Mouse (Mus musculus) erythroid progenitor cell, adult 5-6 weeks (primary cell): ENCODE measurements around the gene Usp3. TPM values are rescaled to one million over a fixed set of nuclear protein-coding genes. Genes with fewer than 3 reads are reported as not detected.
A peak's percentile ranks its signal among the peaks of the same experiment; 100 is the strongest.

Source experiments
- ATAC-seq: replicated peaks from 2 replicates; pipeline ENCODE4 v1.8.0; 2016; ENCODE audit warnings: moderate number of reproducible peaks, mild to moderate bottlenecking, moderate TSS enrichment, inconsistent platforms; ENCODE audit not compliant: poor library complexity, low FRiP score, severe bottlenecking
- total RNA-seq, 2 experiments: library from RNA; stranded (forward) in 1 of 2; stranded (reverse) in 1 of 2; fragments of 150-400 nt in 1 of 2; fragments of 186-747, 209-891 nt in 1 of 2; gene quantifications; 2 replicates each; pipeline versions ENCODE4 v1.2.3 to v1.2.4; 2015 to 2017; ENCODE audit warnings: low replicate concordance in 2 of 2

Usp3 gene
- total RNA-seq, 2 experiments from 2014 or later = 27.4 to 45.7 TPM

DNA sequence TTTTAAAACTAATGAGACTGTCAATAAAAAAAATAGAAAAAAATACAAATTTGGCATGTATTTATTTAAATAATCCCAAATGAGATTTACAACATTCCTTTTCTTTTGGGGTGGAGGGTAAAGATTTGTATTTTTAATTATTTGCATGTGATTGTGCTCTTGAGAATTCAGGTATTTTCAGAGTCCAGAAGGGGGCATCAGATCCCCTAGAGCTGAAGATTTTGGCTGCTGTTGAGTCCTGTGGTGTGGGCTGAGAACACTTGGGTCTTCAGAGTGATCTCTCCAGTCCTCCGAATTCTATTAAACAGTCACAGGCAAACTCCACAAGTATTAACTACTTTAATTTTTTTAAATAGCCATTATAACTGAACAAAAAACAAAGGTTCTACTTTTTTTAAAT lies 9.7 kb downstream of the Usp3 start:
- no peak for ATAC-seq

DNA sequence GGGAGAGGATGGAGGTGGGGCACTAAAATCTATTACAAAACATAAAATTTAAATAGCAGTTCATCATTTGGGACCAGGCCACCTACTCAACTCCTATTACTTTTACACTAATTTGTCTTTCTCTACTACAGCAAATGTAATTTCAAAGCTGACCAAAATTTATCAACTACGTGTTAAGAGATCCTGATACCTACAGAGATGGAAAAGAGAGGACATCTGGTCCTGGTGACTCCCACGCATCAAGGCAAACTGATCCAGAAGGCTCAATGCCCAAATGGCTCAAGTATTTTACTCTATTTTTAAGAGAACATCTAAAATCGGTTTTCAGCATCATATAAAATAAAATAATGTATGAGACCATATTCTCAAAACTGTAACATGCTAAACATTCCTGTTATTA lies 11.2 kb downstream of the Usp3 start:
- ATAC-seq = no peak

DNA sequence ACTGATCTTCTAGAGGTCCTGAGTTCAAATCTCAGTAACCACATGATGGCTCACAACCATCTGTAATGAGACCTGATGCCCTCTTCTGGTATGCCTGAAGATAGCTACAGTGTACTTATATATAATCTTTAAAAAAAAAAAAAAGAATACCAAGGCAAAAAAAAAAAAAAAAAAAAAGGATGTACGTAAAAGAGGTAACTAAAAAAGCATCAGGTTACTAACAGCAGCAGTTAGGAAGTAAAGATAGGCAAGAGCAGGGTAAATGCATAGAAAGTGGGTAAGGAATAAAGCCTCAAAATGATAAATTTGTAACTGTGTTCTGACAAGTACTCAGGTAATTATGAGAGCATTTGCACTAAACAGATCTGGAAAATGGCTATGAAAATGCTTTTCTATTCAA lies 12.2 kb downstream of the Usp3 start:
- no peak for ATAC-seq

DNA sequence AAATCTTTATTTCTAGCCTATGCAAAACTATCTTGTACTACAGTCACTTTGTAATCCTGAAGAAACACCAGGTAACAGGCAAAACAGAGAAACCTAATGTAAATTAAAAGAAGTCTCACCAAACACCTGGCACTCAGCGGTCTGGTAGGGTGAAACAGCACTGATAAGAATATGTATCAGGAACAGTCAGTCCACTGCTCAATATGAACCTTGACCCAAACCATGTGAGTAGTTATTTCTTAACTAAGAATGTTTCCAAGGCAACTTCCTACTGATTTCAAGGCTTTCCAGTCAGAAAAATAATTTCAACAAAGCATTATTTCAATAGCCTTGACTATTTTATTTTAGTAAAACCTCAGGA lies 17.1 kb downstream of the Usp3 start:
- ATAC-seq = peak; percentile 80; the same call in 1 of the 2 replicates

DNA sequence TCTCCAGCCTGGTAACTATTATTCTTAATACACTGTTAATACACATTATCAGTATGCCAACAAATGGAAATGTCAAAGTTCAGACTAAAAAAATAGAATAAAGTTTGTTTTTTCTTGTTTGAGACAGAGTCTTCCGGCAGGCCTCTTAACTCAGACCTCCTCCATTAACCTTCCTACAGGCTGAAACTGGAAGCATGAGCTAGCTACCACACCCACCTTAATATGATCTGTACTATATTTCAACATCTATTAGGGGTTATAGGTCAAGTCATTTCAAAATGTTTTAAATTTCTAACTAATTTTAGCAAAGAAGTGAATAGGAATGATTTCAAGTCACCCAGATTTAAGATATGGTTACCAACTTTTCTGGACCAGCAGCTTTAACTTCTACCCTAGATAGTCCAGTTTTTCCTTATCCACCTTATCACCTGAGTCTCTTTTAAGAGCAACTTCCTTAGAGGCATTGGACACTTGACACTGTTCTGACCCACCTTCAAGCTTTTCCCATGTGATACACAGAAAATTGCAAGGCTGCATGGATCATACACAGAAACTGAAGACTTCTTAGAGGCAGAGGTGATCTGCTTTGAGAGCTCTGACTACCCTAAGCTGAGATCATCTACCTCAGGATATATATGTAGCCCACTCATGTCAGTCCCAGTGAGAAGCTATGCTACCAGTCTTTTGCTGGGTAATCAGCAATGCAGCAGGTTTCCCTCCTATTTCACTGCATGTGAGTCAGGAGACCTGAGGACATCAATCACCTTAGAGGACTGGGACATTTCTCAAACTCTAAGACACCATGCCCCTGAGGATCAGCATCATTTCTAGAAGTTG lies 17.7 kb downstream of the Usp3 start:
- 0 out of 2 replicates have a peak, but pooled peaks have one; percentile 25 for ATAC-seq

DNA sequence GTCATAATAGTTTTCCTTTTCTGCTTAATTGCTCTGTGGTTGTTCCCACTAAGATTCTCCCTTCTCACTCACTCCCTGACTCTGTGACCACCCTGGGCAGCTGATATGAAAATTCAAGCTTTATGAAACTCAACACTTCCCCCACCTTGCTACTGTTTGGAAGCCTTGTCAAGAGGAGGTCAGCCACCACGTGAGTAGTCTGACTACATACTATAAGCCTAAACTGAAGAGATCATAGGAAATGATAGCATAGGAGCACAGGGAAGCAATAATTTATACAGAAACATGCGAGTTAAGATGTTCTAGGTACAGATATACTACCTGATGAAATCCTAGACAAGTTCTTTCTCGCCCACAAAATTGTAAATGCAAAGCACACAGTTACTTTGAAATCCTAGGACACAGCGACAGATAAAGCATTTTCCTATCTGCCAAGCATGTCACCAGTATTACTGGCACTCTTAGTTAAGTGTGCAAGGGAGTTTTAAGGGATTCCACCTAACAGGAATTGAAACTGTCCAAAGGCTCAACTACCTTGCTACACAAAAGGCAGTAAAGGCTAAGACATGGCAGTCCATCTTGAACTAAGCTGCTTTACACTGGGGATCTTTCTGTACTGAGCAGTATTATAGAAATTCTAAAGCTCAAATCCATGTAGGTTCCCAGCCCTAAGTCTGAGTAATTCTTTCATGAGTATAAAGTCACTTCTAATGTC lies 20.8 kb downstream of the Usp3 start:
- no peak for ATAC-seq

DNA sequence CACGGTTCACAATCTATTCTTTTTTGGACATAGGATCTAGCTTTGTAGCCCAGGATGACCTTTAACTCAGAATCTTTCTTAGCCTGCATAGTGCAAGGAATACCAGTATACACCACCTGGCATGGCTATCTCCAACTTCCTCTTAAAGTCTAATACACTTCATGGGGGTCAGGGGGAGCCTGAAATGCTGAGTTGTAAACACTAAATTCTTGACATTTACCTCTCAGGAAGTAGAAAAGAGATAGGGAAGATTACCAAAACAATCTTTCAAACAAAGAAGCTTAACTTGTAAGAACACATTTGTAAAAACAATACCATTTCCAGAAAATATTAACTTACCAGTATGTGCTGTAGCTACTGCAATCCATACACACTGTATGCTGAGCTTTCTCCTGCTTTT lies 30.7 kb downstream of the Usp3 start:
- ATAC-seq = no peak

DNA sequence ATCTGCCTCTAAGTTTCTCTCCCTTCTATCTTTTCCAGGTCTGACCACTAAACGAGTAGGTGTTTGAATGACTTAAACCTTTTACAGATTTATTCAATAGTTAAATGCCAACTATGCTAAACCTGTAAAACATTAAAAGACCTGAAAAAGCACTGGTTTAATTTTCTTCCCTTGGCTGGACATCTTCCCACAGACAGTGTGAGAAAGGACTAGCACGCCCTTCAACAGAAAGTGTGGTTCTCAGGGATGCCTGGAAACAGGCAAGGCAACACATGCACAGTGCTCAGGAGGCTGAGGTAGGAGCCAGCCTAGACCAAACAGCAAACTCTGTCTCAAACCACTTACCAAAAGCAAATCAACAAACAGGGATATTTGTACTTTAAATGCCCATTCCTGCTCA lies 31.4 kb downstream of the Usp3 start:
- no peak for ATAC-seq

DNA sequence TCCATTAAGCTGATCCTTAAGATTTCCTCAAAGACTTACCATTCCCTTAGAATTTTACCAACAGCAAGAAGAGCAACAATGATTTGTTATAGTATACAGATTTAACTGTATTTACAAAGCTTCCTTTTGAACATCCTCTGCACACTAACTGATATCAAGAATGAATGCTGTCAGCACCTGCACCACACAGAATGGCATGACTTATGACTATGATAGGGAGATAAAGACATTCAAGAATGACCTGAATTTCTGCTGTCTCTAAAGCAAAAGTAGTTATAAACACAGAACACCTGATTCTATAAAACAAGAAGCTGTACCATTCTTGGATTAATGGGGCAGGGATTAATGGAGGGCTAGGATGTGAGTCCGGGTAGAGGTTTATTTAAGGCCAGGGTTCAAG lies 32.2 kb downstream of the Usp3 start:
- no peak for ATAC-seq

DNA sequence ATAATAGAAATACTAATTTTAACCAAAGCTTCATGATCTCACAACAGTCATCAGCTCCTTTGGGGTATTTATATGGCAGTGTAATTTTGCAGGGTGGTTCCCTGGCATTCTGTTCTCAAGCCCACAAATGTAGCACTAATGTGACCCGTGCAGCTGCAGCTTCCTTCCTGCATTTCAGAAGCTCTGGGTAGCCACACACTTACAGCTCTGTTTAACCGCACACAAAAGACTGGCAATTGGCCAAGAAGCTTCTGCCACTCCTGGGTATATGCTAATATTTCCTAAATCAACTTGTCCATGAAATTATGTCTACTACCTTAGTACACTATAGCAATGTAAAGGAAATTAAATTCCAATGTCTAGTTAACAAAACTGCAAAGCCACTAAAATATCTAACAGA lies 32.6 kb downstream of the Usp3 start:
- no peak for ATAC-seq

DNA sequence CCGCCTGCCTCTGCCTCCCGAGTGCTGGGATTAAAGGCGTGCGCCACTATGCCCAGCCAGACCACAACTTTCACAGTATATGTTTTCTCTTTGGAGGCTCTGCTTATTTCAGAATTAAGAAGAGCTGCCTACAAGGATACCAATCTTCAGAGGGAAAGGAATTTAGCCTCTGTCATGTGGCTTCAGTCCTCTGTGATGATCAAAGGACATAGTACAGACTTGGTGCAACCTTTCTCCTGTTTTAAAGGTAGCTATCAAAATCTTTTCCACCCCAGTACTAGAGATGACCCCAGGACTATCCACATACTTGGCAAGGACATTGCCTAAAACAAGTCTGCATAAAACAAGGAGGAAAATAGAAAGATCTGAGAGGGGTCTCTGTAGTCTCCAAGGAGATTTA lies 34.0 kb downstream of the Usp3 start:
- ATAC-seq = no peak

DNA sequence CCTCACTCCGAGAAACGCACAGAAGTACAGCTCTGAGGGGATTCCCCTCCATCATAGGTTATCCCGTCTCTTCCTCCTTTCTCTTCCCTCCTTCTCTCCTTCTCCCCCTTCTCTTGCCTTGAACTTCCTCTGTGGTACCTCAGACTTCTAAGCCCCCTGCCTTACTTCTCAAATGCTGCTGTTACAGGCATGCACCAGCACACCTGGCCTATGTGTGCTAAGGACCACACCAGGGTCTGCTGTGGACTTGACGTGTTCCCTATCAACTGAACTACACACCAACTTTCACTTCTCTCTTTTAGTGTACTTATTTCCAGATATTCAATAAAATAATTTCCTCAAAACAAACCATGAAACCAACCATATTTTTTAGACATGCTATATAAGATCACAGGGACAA lies 50.2 kb downstream of the Usp3 start:
- no peak for ATAC-seq

DNA sequence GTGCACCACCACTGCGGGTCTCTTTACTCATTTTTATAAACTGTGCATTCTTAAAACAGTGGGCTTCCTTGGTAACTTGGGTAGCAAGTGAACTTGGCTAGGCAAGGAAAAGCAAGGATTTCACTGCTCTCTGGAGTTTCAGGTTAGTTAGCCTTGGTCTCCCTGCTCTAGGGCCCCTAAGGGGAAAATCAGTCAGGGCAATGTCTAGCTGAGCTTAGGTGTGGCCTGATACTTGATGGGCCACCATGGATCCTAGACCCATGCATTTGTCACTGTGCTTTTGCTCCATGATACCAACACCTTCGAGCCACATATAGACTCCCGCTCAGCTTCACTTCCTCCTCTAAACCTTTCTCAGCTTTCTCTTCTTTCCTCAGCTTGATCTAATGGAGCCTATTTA lies 71.3 kb downstream of the Usp3 start:
- ATAC-seq = no peak

DNA sequence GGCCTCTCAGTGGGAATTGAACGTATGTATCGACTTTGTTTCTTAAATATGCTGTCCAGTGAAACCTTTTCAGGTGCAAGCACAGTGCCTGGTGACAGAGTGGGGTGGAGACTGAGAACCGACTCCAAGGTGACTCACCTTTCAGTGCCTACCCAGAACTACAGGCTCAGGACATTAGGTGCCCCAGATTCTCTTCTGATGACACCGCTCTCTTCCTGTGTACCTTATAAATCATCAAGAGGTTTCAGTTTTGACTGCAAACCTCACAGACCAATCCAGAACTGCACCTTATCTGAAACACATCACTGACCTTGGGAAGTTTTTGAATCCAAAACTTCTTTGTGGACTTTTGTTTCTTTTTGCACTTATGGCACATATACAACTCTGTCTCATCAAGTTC lies 72.6 kb downstream of the Usp3 start:
- ATAC-seq = no peak

DNA sequence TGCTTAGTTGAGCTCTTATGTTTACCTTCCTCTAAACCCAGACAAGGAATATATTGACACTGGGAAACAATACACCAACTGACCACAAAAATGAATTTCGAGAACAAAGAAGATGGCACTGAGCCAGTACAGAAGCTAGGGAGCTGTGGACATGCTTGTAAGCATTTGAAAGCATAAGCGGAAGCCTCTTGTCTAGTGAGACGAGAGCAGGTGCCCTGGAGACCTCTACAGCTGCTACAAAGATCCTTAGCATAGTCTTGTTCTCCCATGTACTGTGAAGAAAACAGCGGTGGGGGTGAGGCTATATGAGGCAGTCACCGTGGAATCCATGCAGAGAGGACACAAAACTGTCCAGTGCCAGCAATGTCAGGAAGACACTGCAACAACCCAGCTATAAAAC lies 74.0 kb downstream of the Usp3 start:
- ATAC-seq = no peak

DNA sequence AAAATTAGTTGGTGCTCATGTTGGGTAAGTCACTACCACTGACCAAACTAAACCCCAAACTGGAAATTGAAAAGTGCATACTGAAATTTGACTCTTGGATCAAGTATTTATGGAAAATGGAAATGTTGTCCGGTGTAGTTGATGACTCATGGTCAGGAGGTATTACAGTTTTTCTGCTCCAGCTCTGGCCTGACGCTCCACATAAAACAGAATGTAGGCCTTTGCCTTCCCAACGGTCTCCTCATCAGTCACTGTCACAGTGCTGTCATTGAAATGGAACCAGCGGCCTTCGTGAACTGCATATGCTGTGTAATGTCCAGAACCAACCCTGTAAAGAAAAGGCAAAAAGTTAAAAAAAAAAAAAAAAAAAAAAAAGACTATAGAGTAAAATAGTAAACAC lies 74.7 kb downstream of the Usp3 start:
- ATAC-seq = no peak

DNA sequence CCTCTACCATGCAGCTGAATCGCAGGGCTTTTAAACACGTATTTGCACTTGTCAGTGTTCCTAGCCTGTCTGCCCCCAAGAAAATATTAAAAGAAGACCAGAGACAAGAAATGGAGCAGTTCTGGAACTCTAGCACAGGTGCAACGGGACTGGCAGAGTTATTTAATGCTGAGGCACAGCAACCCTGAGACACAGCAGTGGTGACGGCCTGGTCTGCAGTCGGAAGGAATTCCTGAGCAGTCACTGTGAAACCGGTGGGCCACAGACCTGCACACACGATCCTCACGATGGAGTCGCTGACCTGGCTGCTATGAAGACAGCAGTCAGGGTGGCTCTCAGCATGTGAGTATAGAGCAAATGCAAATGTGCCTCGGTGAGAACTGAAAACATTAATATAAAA lies 75.2 kb downstream of the Usp3 start:
- ATAC-seq = no peak

DNA sequence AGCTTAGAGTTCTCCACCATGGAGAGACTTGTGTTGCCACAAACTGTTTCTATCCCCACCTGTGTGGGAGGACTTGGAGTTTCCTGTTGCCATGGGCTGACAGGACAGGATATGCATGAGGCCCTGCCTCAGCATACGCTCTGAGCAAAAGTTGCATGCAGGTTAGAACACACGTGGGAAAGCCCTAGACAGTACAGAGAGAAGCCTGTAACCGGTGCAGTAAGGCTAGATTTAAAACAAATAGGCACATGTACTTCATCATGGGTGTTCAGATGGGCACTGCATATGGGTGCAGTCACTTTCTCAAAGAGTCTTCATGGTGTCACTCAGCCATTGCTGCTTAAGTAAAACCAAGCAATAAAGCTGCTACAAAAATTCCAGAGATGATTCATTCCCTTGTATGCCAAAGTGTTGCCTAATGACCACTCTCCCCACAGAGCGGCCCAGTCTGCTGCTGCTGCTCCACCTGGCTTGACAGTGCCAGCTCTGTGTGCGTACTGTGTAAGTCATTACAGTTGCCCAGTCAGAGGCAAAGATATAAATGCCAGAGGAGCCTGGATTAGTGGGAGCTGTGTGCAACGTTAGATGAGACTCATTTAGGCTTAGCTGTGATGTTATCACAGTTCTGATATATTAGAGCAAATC lies 76.5 kb downstream of the Usp3 start:
- ATAC-seq = no peak

DNA sequence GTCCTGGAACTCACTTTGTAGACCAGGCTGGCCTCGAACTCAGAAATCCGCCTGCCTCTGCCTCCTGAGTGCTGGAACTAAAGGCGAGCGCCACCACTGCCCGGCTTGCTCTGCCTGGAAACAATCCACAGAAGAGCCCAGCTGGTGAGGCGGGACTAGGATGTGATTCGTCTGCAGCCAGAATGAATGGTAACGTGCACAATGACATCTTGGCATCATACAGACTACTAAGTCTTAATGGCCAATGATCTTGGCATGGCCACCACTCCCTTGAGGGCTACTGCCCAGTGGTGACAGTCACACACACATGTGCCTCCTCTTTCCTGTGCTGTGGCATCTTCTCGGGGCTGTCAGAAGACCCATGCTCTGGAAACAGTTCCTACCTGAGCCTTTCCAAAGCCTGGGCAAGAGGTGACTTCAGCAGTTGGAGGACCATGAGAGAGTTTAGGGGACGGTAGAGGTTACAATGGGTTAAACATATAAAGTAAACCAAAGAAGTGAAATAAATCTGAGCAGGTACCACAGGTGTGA lies 77.2 kb downstream of the Usp3 start:
- ATAC-seq = no peak

DNA sequence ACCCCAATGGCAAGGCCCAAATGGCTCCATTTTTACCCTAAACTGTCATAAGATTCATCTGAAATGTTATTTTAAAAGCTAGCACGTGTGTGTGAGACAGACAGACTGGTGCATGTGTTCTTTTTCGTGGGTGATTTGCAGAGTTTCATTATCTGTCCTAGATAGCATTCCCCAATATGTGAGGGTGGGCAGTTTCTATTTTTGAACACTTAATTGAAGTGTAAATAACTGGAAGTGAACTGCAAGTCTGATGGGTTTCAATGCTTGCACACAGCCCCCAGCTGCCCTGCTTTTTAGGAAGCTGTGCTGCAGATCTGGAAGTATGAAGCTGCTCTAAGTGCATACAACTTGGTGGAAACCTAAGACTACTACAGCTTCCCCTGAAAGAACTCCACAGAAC lies 77.8 kb downstream of the Usp3 start:
- no peak for ATAC-seq

DNA sequence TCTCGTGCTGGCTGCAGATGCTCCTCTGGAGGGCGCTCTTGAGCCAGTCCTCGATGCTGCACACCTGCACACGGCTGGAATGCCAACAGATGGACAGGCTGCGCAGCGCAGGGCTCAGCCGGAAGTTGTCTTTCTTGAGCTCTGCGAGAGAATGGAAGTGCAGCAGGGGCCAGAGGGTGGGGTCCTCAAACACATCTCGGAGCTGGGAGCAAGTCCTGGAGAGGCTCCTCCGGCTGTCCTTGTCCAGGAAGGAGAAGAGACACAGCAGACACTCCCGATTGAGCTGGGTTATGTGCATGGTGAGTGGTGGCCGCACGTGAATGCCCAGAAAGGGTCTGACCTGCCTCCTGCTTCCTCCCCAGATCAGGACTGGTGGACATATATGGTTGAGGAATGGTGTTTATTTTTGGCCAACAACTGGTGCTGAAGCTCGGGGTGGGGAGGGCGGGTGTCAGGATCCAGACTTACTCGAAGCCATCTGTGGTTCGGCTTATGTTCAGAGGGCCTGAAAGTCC lies 78.6 kb downstream of the Usp3 start, which contains the start of gene Fbxl22:
Gene Fbxl22, minus strand, starts transcription at position 338 of the 515 bp plus-strand sequence.
- no peak for ATAC-seq
